Mouse (Mus musculus): Measurements from ENCODE around the gene Gps2.
"Not testable (repeated sequence)": the region's sequence is repeated elsewhere in the genome, so short reads cannot be mapped to it uniquely, and the experiment has no call there.

The Gps2 gene

DNA sequence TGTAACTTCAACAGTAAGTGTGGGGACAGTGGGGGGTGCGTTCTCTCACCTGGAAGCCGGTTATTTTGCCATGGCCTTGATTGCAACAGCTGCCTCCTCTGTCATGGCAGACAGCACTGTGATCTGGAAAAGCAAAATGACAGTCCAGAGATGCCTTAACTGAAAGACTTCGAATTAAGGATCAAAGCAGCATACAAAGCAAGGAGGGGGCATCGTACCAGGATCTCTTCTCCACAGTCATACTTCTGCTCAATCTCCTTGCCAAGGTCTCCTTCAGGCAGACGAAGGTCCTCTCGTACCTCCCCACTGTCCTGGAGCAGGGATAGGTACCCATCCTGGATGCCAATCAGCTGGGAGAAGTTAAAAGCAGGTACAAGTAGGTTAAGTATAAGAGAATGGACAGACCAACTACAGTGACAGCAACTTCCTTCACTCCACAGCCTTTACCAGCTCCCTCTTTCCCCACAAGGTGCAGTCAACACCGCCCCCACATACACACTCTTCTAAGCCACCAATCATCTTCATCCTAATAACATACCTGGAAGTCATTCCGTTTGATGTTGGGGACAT lies 3.8 kb downstream of the Gps2 start:
- no peak for DNase-seq

DNA sequence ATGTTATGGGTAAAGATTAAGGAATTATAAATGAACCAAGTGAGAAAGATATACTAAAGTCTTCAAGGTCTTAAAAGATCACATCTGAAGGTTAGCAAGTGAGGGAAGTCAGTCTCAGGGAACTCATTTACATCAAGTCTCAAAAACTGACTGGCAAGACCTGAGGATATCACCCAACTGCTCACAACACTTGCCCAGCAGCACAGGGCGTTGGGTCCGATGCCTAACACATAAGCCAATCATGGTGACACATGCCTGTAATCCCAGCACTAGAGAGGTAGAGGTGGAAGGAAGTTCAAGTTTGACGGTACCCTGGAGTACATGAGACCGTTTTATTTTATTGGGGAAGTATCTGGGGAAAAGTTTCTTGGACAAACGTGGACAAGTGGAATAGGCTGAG lies 4.4 kb downstream of the Gps2 start:
- DNase-seq: no peak

DNA sequence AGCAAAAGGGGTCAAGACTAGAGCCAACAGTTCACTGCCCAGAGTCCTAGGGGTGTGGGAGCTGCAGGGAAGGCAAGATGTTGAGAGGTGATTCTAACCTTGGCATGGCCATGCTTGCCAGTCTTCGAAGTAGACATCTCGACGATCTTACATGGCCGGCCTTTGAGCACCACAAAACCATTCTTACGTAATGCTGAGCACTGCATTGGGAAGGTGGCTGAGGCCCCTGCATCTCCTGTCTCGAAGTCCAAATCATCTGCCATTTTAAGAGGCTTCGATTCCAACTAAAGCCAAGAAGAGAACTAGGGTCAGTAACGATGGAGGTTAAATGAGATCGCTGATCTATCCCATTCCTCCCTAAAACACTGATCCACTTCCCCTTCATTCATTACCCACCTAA lies 5.4 kb downstream of the Gps2 start:
- no peak for DNase-seq

DNA sequence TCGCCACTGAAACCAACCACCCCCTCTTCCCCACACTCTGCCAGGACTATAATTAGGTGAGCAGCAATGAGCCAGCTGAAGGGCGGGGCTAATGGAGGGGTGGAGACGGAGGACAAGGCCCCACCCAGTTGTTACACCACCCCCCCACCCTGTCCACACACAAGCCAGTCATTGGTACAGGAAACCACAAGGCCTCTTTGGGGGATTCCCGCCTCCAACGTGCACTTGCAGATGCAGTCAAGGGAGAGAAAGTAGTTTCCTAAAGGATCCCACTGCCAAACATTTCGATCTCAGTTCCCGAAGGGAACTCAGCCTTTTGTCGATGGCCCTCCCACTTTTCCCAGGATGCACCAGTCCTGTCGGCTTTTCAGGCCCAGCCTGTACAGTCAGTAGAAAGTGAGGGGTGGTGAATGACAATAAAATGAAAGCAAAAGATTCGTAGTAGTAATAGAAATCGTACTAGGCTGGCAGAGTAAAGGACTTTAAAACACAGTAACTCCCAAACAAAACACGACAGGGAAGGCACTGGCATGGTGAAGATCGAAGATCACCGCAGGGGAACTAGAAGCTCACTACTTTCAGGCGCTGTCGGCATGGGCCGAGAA lies 6.1 kb downstream of the Gps2 start:
- peak; percentile 38 for DNase-seq

DNA sequence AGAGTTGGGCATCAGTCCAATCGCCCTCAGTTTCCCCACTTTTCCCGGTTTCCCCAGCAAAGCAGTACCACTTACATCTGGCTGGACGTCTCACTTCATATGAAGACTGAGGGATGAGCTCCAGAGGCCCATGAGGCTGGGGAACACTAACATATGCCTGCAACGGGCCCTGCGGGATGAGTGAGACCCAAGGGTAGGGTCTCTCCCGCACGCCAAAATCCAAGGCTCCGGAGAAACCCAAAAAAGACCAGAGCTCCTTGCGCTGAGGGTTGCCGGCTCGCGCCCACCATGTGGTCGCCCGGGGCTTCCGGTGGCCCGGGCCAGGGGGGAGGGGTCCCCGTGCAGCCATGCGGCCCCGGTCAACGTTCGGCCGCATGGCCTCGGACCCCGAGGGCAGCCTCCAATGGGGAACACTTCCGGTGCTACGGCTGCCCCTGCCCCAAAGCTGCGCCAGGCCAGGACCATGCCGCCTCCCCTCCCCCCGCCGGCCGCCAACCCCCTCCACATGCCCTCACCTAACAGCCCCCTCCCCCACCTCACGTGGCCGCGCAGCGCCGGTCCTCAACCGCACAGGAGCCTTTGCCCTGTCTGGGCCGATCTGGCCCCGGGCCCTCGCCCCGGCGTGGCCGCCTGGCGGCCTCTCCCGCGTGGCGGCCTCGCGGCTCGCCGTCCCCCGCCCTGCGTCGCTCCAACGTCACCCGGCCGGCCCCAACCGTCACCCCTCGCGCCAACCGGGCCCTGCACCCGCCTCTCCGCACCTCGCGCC lies 6.8 kb downstream of the Gps2 start:
- DNase-seq: no peak

DNA sequence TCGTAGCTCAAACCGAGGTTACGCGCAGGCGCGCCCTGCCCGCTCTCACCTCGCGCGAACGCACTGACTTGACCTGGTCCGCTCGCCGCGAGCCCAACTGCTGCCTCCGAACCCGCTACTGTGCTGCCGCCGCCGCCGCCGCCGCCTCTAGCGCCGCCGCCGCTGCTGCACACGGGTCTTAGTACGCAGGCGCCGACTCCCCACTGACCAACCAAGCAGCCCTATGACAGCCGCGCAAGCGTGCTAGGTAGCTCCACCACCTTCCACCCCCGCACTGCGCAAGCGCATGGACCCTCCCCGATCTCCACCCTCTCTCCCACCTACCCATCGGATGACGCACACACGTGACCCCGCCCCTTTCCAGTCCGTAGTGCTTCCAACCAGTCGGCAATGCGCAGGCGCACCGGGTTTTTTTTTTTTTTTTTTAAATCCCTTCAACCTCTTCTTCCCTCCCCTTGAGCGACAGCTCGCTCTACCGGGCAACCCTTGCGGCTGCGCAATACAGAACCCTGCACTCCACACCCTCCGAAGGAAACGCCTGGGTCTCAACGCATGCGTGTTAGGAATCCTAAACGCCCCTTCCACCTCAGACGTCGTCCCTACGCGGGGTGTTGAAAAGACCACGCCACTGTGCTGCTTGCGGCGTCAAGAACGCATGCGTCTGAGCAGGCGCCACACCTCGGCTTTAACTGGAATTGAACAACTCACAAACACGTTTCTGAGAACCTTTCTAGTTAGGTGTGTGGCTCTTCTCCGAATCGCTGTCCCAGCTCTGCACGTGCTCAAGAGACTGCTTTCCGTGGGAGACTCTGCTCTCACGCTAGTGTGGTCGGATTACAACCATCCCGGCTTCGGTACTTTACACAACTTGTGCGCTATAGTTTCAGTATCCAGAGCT lies 7.7 kb downstream of the Gps2 start, which contains the start of gene Eif5a:
Eif5a (minus strand) TSS at position 845 of the 898 bp plus-strand sequence.
- DNase-seq: peak; percentile 100

DNA sequence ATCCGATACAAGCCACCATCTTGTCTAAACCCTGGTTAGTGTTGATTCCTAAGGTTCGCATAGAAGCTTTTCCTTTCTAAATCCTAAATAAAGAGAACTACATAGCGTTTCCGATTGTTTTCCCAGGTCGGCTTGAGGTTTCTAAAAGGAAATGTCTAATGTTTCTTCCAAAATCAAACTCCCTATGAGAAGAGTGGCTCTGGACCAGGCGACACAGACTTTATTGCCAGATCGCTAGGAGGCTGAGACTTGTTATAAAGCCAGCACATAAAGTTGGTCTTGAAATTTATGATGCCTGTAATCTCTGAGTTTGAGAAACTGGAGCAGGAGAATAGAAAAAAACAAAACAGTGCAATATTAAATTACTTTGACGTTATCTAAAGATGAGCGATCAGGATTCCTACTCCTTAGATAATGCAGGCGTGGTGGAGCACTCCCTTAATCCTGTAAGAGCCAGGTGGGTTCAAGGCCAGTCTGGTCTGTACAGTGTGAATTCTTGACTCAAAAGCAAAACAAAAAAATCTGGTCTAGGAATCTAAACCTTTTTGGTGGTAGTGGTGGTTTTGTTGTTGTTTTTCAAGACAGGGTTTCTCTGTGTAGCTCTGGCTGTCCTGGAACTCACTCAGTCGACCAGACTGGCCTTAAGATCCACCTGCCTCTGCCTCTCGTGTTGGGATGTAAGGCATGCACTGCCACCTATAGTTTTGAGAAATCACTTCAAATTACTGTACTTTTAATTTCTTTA lies 8.5 kb downstream of the Gps2 start:
- no peak for DNase-seq

DNA sequence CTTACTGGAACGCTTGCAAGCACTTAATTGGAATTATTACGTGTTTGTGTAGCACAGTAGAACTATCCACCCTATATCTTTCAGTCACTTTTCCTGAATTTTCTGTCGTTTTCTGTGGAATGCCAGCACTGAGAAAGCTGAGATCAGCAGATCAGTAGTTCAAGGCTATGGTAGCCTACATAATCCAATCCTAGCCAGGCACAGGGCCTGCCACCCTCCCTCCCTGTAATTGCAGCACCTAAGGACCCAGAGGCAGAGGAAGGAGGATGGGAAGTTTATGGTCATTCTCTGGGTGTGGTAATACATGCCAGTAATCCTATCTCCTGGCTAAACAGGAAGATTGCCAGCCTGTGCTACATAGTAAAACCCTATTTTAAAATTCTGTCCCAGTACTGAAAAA lies 9.1 kb downstream of the Gps2 start:
- no peak for DNase-seq

DNA sequence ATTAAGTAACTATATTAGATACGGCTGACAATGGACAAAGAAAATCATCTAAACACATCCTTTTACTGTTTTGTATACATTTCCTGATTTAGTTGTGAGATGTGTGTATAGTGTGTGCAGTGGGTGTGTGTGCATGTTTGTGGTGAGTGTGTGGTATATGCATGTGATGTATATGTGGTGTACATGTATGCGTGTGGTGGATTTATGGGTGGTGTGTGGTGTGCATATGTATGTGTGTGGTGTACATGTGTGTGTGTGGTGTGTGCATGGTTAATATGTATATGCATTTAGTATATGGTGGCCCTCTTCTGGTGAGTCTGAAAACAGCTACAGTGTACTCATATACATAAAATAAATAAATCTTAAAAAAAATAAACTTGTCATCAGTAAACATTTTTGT lies 13.8 kb downstream of the Gps2 start:
- DNase-seq: no peak

DNA sequence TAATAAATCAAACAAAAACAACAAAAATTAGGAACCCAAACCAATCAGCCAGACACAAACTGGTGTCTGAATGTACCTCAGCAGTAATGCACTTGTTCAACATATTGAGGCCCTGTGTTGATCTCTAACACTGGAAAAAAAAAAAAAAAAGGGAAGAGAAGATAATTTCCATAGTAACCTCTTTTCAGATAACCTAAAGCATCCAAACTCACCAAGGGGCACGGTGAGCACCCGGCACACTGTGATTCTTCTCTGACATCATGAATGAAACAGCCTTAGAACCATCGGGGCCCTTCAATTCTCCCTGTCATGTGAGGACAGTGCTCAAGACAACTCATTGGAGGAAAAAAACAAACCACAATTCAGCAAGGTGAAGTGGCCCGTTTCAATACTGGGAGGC lies 16.0 kb downstream of the Gps2 start:
- no peak for DNase-seq

DNA sequence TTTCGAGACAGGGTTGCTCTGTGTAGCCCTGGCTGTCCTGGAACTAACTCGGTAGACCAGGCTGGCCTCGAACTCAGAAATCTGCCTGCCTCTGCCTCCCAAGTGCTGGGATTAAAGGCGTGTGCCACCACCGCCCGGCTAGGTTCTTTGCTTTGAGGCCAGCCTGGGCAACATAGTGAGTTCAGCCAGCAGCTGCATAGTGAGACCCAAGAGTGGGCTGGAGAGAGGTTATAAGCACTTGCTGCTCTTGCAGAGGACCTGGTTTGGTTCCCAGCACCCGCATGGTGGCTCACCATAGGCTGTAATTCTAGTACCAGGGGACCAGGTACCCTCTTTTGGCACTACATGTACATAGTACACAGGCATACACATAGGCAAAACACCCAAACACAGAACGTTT lies 16.5 kb downstream of the Gps2 start:
- DNase-seq: not testable (repeated sequence)

DNA sequence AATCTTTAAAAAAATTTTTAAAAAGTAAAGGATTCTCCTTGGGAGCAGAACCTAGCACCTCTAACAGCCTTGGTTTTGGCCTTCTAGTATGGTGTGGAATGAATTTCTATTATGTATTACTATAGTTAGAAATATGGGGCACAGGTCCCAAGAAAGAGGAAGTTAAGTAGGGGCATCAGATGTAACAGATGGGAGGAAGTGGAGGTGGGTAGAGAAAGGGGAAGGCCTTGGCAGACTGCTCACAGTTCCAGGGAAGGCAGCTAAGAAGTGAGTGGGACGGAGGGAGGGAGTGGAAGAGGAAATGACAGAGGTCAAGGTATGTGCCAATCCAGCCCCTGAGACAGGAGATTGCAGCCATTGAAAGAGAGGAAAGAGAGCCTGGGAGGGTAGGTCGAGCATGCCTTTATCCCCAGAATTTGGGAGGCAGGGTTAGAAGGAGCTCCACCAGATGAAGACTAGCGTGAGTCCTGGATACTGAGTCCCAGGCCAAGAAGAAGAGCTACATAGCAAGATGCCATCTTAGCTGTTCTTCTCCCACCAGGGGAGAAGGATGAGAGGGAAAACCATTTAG lies 17.4 kb downstream of the Gps2 start:
- no peak for DNase-seq

DNA sequence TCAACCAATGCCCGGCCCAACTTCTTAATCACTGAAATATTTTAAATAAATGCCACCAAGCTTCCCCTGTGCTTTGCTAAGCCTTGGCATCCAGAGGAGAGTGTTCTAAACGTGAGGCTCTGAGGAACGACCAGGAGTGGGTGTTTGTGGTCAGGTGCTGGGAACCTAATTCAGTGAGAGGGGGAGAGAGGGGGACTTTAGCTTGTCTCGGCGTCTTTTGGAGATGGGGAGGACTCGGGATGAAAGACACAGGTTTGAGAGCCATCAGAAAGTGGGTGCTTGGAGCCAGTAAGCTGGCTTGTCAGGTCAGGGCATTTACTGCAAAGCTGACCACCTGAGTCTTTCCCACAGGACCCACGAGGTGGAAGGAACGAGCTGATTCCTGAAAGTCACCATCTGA lies 18.1 kb downstream of the Gps2 start:
- no peak for DNase-seq

DNA sequence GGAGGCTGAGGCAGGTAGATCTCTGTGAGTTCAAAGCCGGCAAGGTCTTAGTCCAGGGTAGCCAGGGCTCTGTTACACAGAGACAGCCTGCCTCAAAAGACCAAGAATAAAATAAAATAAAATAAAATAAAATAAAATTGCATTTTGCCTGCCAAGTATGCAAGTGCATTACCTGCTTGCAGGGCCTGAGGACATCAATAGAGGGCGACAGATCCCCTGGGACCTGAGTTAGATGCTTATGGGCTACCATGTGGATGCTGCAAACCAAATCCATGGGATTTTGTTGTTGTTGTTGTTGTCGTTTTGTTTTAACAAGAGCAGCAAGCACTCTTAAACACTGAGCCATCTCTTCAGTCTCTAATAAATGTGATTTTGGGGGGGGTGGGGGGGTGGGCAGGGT lies 18.6 kb downstream of the Gps2 start:
- no peak for DNase-seq

DNA sequence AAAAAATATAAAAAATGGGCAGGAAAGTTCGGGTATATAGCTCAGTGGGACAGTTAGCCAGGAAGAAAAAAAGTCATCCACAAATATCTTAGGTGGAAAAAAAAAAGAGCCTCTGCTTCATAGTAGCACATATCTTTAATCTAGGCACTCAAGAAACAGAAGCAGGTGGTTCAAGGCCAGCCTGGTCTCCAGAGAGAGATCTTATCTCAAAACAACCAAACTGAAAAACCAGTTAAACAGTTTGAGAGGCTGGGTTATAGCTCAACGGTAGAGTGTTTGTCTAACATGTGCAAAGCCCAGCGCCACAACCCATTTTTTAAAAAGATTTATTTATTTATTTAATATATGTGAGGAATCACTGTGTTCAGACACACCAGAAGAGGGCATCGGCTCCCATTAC lies 19.4 kb downstream of the Gps2 start:
- DNase-seq: no peak

DNA sequence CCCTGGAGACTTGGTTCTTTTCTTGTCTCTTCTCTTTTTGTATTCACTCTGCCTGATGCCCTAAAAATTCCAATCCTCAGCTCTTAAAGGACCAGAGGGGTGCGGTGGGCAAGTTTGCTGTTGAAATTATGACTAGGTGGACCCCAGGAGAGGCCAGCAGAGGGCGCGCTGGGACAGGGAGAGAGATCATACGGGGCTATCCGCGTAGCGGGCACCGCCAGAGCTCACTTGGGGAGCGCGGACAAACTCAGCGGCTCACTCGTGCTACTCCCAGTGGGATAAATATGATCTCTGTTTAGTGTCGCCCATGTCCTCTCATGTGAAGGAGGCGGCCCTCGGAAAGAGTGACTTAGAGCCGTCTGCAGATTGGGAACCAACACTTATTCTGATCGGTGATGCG lies 20.5 kb downstream of the Gps2 start:
- DNase-seq: peak; percentile 83

DNA sequence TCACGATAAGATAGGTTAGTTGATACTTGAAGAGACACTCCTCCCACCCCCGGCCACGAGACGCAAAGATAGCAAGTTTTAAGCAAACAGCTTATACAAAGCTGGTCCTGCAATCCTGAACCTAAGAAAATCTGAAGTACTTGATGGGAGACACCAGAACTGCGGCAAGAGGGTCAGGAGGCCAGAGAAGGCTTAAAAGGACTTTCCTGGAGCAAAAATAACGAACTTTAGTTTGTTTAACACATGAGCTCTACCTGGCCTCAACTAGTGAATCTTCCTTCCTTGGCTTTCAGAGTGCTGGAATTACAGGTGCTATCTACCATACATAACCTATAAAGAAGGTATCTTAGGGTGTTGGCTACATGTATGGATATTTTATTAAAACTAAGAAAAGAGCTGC lies 21.0 kb downstream of the Gps2 start:
- no peak for DNase-seq

DNA sequence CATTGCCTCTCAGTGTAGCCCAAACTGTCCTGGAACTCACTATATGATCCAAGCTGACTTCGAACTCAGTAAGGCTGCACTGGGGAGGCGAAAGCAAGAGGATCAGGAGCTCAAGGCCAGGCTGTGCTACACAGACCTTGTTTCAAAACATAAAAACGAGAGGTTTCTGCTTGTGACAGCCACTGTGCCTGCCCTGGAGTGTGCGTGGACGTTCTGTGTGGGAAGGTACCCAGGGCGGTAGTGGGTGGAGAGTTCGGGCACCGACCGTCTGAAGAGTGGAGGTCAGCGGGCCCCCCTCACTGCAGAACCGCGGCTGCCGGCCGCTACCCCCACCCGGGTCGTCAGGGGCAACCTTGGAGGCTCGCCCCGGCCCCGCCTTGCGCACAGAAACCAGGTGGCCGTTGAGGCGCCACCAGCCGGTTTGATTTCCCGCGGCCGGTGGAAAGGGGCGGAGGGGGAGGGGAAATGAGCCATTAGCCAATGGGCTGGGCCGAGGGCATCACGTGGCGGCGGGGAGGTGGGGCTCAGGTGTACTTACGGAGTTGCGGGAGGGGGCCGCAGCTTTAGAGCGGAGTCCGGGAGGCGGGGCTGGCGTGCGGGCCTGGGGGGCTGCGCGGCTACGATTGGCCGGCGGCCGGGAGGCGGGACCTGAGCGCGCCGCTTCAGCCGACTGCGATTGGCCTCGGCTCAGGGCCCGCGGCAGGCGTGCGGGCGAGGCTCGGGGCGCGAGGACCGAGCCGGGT lies 21.6 kb downstream of the Gps2 start, which contains the start of gene Ybx2:
Ybx2 (plus strand) TSS at position 660 of the 743 bp plus-strand sequence.
- DNase-seq: peak; percentile 93

DNA sequence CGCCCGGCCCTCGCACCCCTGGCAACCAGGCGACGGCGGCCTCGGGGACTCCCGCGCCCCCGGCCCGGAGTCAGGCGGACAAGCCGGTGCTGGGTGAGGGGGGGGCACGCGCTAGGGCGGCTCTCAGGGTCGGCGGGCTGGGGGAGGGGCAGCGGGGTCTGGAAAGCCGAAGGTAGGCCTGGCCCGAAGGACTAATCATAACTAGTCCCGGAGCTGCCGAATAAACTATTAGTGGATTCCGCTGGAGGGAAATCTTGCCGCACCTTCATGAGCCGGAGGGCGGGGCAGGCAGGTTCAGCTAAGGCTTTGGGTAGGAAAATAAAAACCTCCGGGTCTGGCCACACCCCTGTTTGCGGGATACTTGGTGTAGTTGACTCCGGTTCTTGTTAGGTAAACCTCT lies 22.5 kb downstream of the Gps2 start:
- DNase-seq: no peak

DNA sequence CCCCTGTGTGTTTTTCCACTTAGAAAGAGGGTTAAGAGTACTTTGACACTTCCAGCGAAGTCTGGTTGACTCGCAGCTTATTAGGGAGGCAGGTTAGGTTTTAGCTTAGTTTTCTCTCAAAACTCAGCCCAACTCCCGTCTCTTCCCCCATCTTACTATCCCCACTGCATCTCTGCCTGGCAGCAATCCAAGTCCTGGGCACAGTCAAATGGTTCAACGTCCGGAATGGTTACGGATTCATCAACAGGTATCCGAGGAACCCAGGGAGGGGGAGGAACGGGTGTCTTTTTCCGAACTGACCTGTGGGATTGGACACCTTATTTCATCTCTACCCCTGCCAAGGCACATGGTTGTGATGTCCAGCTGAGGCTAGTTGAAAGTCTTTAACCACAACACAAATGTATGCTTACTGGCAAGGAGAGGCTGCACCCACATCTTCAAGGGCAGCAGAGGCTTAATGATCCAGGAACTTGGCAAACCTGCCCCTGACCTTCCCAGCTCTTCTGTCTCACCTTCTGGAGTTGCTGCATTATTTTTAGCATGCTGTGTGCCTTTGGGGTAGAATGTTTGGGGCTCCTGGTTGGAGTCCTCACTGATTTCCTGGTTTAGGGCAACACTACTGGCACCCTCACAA lies 23.1 kb downstream of the Gps2 start:
- no peak for DNase-seq

DNA sequence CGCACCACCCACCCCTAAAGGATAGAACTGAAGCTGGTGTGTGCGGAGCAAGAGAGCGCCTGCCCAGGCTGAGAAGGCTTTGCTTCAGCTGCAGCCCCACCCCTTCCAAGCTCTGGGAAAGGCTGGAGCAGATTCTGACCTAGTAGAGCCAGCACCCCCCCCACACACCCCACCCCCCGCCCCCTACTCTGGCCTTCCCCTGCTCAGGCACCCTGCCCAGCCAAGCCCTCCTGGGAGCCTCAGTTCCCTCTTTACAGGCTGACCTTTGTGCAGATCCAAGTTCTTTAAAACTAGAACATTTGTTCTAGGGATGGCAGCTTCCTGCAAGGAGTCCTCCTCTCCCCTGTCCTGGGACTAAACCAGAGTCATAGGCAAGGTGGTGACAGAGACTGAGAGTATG lies 23.7 kb downstream of the Gps2 start:
- DNase-seq: no peak

Measured in cerebellum, adult 11 months (tissue).